Mouse (Mus musculus) testis, adult 2 months (tissue): ENCODE measurements around the gene Aplp2. TPM values are rescaled to one million over a fixed set of nuclear protein-coding genes. Genes with fewer than 3 reads are reported as not detected.

Source experiments
- H3K27ac ChIP-seq: fragments of 200-500 bp; 2 replicates; pipeline ENCODE4 v1.5.1; 2012; ENCODE audit warnings: low read depth, low read length; ENCODE audit not compliant: control insufficient read depth, insufficient read depth
- H3K27me3 ChIP-seq: fragments of 200-500 bp; 2 replicates; pipeline ENCODE4 v1.6.1; 2012; ENCODE audit warnings: mild to moderate bottlenecking, low read length, moderate library complexity; ENCODE audit not compliant: control insufficient read depth, insufficient read depth
- H3K36me3 ChIP-seq: fragments of 200-500 bp; 2 replicates; pipeline ENCODE4 v1.6.1; 2012; ENCODE audit warnings: mild to moderate bottlenecking, low read length; ENCODE audit not compliant: control insufficient read depth, insufficient read depth
- H3K4me1 ChIP-seq: fragments of 200-500 bp; 2 replicates; pipeline ENCODE4 v1.6.1; 2012; ENCODE audit warnings: low read length; ENCODE audit not compliant: control insufficient read depth, insufficient read depth
- H3K4me3 ChIP-seq: fragments of 200-500 bp; 2 replicates; pipeline ENCODE4 v1.5.1; 2012; ENCODE audit warnings: low read depth, mild to moderate bottlenecking, low read length, moderate library complexity, mixed read lengths; ENCODE audit not compliant: control insufficient read depth
- CTCF ChIP-seq: fragments of 200-500 bp; IDR thresholded peaks from 2 replicates; pipeline ENCODE4 v1.5.1; 2012; ENCODE audit warnings: low read depth, mild to moderate bottlenecking, inconsistent platforms, low read length, moderate library complexity; ENCODE audit not compliant: control insufficient read depth, insufficient read depth, insufficient replicate concordance
- POLR2A ChIP-seq: fragments of 200-500 bp; IDR thresholded peaks from 2 replicates; pipeline ENCODE4 v1.6.1; 2012; ENCODE audit warnings: low read depth, mild to moderate bottlenecking, inconsistent platforms, low read length, moderate library complexity; ENCODE audit not compliant: control insufficient read depth
- polyA plus RNA-seq: library from polyadenylated mRNA; depleted of rRNA; stranded (reverse); fragments of >200 nt; gene quantifications from 2 replicates; pipeline ENCODE4 v1.2.3, GENCODE M21; 2012

Gene Aplp2
- polyA plus RNA-seq, 1 experiment: 183 TPM

DNA sequence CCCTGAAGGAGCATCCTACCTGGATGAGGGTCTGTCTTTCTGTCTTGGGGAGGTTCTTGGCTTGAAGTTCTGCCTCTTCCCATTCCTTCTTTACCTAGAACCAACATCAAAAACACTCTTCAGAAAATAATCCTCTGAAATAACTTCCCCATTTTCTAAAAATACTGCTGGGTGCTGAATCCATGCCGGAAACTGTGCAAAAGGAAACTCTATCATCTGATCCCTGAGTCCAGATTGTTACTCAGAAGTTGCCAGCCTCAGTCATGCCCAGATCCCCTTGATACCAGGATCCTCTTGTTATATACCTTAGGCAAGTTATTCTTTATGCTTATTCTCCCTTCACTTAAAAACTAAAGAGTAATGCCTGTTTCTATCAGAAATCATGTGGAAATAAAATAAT is 48.3 kb downstream of the Aplp2 start:
- Histone ChIP-seq H3K4me3 (no peak overlapping the region), H3K27ac (no peak overlapping the region), H3K36me3 (peaks cover 3% of the 10 kb centered on the region), H3K4me1 (no peaks in the 10 kb centered on the region), H3K27me3 (no peaks in the 10 kb centered on the region)
- no peak for TF ChIP-seq CTCF
- TF ChIP-seq POLR2A: no peak

- peaks cover 1% of the 10 kb centered on the region for H3K36me3 ChIP-seq
- H3K27me3 ChIP-seq: no peaks in the 10 kb centered on the region
- no peak overlapping the region for H3K4me3 ChIP-seq
- no peak for TF ChIP-seq CTCF
- TF ChIP-seq POLR2A: no peak
- no peaks in the 10 kb centered on the region for H3K4me1 ChIP-seq
- H3K27ac ChIP-seq: no peak overlapping the region
Observed at GRCm38 (mm10) chr9:31162911-31163310, 48.7 kb downstream of the Aplp2 start.

- H3K4me1 ChIP-seq: no peaks in the 10 kb centered on the region
- H3K27ac ChIP-seq: no peak overlapping the region
- TF ChIP-seq POLR2A (no peak), CTCF (no peak)
- H3K27me3 ChIP-seq: no peaks in the 10 kb centered on the region
- peaks cover 3% of the 10 kb centered on the region; the same call in 1 of the 2 replicates for H3K36me3 ChIP-seq
- H3K4me3 ChIP-seq: no peak overlapping the region
Observed at GRCm38 (mm10) chr9:31159910-31160309, 51.7 kb downstream of the Aplp2 start.

DNA sequence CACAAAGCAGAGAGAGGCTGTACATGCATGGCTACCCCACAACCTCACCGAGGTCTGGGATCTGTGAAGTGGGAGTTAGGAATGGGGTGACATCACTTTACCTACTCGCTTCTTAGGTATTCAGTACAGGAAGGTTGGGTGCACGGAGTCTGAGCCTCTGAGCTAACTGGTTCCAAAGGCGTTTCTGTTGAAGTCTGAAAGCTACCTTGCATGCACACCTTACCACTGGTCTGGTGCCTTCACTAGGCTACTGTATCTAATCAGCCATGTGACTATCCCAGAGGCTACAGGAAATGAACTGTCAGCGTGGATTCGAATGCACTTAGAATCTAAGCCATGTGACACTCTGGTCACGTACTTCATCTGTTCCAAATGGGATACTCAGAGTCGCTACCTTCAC is 55.0 kb downstream of the Aplp2 start:
- Histone ChIP-seq H3K4me3 (no peak overlapping the region), H3K4me1 (no peaks in the 10 kb centered on the region), H3K27ac (no peak overlapping the region), H3K36me3 (peaks cover 3% of the 10 kb centered on the region), H3K27me3 (no peaks in the 10 kb centered on the region)
- TF ChIP-seq POLR2A: no peak
- no peak for TF ChIP-seq CTCF

DNA sequence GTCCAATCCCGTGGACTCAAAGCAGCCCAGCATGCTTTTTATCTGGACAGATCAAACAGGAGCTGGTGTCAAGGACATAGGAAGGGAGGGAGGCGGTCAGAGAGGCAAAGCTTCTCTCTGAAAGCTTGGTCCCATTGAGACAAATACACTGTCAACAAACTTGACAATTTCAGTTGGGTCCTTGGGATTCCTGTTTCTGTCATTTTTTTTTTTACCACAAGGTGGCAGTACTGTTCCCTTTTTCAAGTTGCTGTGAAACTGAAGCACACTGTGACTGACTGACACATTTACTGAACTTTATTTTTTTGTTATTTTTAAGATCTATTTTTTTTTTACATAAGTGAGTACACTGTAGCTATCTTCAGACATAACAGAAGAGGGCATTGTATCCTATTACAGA is 60.6 kb downstream of the Aplp2 start:
- Histone ChIP-seq H3K4me3 (no peak overlapping the region), H3K36me3 (peaks cover 5% of the 10 kb centered on the region), H3K4me1 (no peaks in the 10 kb centered on the region), H3K27ac (no peak overlapping the region), H3K27me3 (no peaks in the 10 kb centered on the region)
- TF ChIP-seq POLR2A (no peak), CTCF (no peak)

- TF ChIP-seq POLR2A (no peak), CTCF (no peak)
- Histone ChIP-seq H3K27me3 (no peaks in the 10 kb centered on the region), H3K4me3 (no peak overlapping the region), H3K27ac (no peak overlapping the region), H3K4me1 (no peaks in the 10 kb centered on the region), H3K36me3 (peaks cover 3% of the 10 kb centered on the region; the same call in 1 of the 2 replicates)
Observed at GRCm38 (mm10) chr9:31148135-31148534, 63.5 kb downstream of the Aplp2 start.

GRCm38 (mm10) chr9:31145272-31145925 is 66.2 kb downstream of the Aplp2 start:
- Histone ChIP-seq H3K27me3 (no peaks in the 10 kb centered on the region), H3K36me3 (peaks cover 3% of the 10 kb centered on the region; the same call in 1 of the 2 replicates), H3K27ac (no peak overlapping the region), H3K4me3 (no peak overlapping the region), H3K4me1 (no peaks in the 10 kb centered on the region)
- TF ChIP-seq POLR2A (no peak), CTCF (no peak)
